Mouse (Mus musculus) T-helper 2 cell (primary cell): Measurements from ENCODE around the gene Car4.

Experiments used
- in situ Hi-C: fragments of 300-600 bp; cut with MboI, MseI; formaldehyde crosslinking; loops from one replicate; pipeline ENCODE4 v1.15.1; 2025; ENCODE audit warnings: high pct_unique_total_duplicates

Car4 gene

GRCm38 (mm10) chr11:84957591-84958270, at the start of gene Car4:
Car4 (plus strand) TSS chr11:84957786.
- in situ Hi-C loops: no loop called here

GRCm38 (mm10) chr11:84908480-84908879, 49.1 kb upstream of the Car4 start:
- in situ Hi-C loops: no loop called here

- in situ Hi-C loops: no loop called here
These were observed 47.2 kb upstream of the Car4 start for GRCm38 (mm10) chr11:84910411-84910810.

- in situ Hi-C loops: no loop called here
These were observed 42.9 kb upstream of the Car4 start for GRCm38 (mm10) chr11:84914673-84915072.

GRCm38 (mm10) chr11:84916053-84916702, 41.4 kb upstream of the Car4 start, which contains the start of gene Znhit3:
Znhit3 (minus strand) TSS chr11:84916366.
- in situ Hi-C loops: no loop called here

DNA sequence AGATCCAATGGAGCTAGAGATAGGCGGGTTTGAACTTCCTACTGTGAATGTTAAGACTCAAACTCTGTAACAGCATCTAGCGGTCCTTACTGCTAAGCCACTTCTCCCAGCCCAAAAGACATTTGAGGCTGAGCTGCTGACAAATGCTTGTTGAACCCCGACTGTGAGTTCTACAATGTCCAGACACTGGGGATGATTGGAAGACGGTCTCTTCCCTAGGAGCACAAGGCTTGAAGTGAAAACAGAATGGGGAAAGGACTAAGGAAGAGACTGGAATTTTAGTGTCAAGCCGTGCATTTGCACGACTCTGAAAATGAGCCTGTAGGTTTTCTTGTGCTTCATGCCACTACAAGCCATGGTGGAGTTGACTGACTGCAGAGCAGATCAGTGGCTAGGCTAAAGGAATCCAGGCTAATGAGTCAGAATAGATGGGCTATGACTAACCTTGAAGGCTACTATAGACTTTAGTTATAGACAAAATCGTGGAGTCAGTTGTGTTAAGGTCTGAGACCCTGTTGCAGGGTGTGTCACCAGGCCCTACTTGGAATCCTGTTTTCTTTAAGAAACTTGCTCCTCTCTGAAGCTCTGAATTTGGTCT, 40.8 kb upstream of the Car4 start:
- in situ Hi-C loops: no loop called here

GRCm38 (mm10) chr11:84918425-84918824, 39.2 kb upstream of the Car4 start:
- in situ Hi-C loops: no loop called here

DNA sequence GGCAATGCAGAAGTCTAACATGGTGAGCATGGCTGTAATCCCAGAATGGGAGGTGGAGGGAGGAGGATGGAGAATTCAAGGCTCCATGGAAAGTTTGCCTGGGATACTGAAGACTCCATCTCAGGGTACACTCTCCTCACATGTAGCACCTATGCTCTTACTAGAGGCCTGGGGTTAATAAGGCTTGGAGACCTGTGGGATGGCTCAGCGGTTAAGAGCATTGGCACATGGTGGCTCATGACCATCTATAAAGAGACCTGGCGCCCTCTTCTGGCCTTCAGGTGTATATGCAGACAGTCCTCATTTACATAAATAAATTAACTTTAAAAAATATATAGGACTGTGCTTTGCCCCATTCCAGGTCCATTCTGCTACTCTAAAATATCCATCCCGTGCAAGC, 38.3 kb upstream of the Car4 start:
- in situ Hi-C loops: no loop called here

DNA sequence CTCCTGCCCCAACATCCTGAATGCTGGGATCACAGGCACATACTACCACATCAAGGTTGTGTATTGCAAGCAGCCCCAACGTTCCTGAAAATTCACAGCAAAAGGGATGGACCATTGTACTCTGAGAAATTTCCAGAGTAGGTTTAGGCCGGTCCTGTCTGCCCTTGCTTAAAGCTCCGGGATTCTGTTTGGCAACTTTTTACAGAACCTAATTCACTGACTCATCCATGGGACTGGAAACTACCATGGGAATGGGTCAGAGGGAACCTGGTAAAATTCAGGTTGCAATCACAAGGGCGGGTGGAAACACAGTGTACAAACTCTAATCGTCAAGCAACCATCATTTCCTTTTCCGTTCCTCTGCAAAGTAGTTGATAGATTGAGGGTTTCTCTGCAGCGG, 37.6 kb upstream of the Car4 start:
- in situ Hi-C loops: loop anchor here (5.0 kb wide), 1 partner anchor 62 kb away; no protein-coding TSS in a partner anchor

- in situ Hi-C loops: loop anchor here (5.0 kb wide), 1 partner anchor 61 kb away; no protein-coding TSS in a partner anchor
These were observed 36.6 kb upstream of the Car4 start for GRCm38 (mm10) chr11:84920981-84921380.

- in situ Hi-C loops: no loop called here
These were observed 25.3 kb upstream of the Car4 start for GRCm38 (mm10) chr11:84932261-84932660.

DNA sequence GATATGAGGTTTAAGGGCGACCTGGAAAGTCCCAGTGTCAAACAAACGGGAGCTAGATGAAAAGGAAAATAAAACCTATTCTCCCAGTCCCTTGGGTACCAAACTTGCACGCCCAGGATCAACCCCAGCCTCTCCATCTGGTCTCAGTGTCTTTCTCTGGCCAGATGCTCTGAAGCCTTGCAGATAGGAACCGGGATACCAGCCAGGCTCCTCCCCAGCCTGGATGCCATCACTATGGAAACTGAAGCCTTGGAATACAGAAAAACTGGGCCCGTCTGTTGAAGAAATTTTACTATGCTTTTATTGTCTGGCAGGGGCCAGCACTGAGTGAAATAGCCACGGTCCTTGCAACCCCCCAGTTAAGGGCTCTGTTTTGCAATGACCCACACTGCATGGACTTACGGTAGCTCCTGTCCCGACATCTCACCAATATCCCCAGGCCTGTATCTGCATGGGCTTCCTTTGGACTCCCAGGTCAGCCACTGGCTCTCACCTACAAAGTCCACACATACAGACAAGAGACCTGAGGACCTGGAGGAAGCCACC, 18.0 kb upstream of the Car4 start:
- in situ Hi-C loops: loop anchor here (10.0 kb wide), 1 partner anchor 1635 kb away; no protein-coding TSS in a partner anchor

DNA sequence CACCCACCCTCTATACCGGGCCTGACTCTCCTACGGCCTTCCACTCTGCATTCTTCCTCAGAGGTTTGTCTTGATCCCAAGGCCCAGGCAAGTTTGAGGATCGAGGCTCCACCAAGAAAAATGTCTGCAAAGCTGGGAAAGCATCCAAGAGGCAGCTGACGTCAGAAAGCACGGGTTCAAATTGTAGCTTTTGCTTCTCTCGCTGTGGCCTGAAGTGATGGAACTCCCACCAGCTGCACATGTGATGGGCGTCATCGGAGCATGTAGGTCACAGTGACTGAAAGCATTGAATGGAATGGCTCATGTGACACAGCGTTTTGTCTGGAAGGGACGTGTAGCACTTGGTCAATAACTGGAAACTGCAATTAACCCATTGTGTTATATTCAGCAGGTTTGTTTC, 17.4 kb upstream of the Car4 start:
- in situ Hi-C loops: loop anchor here (10.0 kb wide), 1 partner anchor 1635 kb away; no protein-coding TSS in a partner anchor

GRCm38 (mm10) chr11:84943948-84944347, 13.6 kb upstream of the Car4 start:
- in situ Hi-C loops: loop anchor here (10.0 kb wide), 1 partner anchor 1631 kb away; no protein-coding TSS in a partner anchor

- in situ Hi-C loops: loop anchor here (10.0 kb wide), 1 partner anchor 1630 kb away; no protein-coding TSS in a partner anchor
These were observed 12.7 kb upstream of the Car4 start for GRCm38 (mm10) chr11:84944639-84945435.

GRCm38 (mm10) chr11:84945841-84946240, 11.7 kb upstream of the Car4 start:
- in situ Hi-C loops: loop anchor here (10.0 kb wide), 1 partner anchor 1629 kb away; no protein-coding TSS in a partner anchor

DNA sequence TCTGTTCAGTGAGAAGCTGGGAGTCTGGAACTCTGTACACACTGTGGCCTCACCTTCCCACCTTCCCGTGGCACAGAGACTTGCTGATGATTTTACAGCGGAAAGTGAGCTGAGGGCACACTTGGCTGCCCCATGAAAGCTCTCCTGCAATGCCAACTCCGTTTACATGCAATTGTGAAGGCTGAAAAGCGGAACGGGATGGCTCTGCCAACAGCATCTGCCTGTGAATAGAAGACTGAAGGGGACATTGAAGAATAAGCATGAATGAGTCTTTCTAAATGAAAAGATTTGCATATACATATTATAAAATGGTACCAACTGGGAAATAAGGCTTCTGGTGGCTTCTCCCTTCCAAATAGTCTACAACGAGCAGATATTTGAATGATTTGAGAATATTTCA, 10.4 kb upstream of the Car4 start:
- in situ Hi-C loops: loop anchor here (10.0 kb wide), 1 partner anchor 1628 kb away; no protein-coding TSS in a partner anchor

DNA sequence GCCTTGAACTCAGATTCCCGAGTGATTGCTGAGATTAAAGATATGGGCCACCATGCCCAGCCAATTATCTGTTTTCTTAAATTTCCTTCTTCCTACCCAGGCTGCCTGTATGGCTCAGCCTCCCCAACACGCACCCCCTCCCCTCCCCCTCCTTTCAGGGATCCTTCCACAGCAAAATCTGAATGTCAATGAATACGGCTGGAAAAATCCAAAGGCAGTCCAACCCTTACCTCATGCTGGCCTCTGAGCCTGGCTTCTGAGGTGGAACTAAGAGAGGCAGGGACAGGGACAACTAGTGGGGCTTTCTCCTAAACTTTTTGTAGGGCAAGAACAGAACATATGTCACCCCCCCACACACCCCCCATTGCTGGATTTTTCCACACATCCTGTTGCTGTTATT, 9.5 kb upstream of the Car4 start:
- in situ Hi-C loops: loop anchor here (10.0 kb wide), 1 partner anchor 1627 kb away; no protein-coding TSS in a partner anchor

- in situ Hi-C loops: loop anchor here (10.0 kb wide), 1 partner anchor 1626 kb away; no protein-coding TSS in a partner anchor
These were observed 9.1 kb upstream of the Car4 start for GRCm38 (mm10) chr11:84948526-84948925.

GRCm38 (mm10) chr11:84952611-84953010, 5.0 kb upstream of the Car4 start:
- in situ Hi-C loops: no loop called here

- in situ Hi-C loops: no loop called here
These were observed 1.2 kb upstream of the Car4 start for GRCm38 (mm10) chr11:84956400-84956799.
